Mouse (Mus musculus) midbrain, postnatal 0 days (tissue): ENCODE results near the gene Tgfa. TPM values are rescaled to one million over a fixed set of nuclear protein-coding genes. Genes with fewer than 3 reads are reported as not detected.

ENCODE experiments used
- ATAC-seq: fragments of 200-750 bp; cut with Nextera tagmentation; 2 replicates; pipeline ENCODE4 v1.8.0; 2017; ENCODE audit warnings: moderate number of reproducible peaks, mild to moderate bottlenecking, moderate TSS enrichment, moderate library complexity; ENCODE audit not compliant: low FRiP score
- DNase-seq: peaks from one replicate; pipeline ENCODE4 v3.0.0-alpha.2; 2015; ENCODE audit warnings: low spot score
- H3K27ac ChIP-seq: fragments of 300-500 bp; sonication (generic); 2 replicates; pipeline ENCODE4 v1.5.1; 2014; ENCODE audit warnings: low read depth, mild to moderate bottlenecking, low read length, mixed read lengths
- H3K27me3 ChIP-seq: fragments of 300-500 bp; sonication (generic); 2 replicates; pipeline ENCODE4 v1.6.1; 2014; ENCODE audit warnings: low read length, control low read depth, mixed read lengths; ENCODE audit not compliant: insufficient read depth
- H3K36me3 ChIP-seq: fragments of 300-500 bp; sonication (generic); 2 replicates; pipeline ENCODE4 v1.6.1; 2014; ENCODE audit warnings: low read length, control low read depth, mixed read lengths; ENCODE audit not compliant: insufficient read depth
- H3K4me1 ChIP-seq: fragments of 300-500 bp; sonication (generic); 2 replicates; pipeline ENCODE4 v1.6.1; 2014; ENCODE audit warnings: mild to moderate bottlenecking, control low read depth, antibody characterized with exemption, low read length, mixed read lengths; ENCODE audit not compliant: insufficient read depth
- H3K4me2 ChIP-seq: fragments of 300-500 bp; sonication (generic); 2 replicates; pipeline ENCODE4 v1.6.1; 2014; ENCODE audit warnings: low read depth, mild to moderate bottlenecking, low read length, mixed read lengths; ENCODE audit not compliant: poor library complexity, severe bottlenecking
- H3K4me3 ChIP-seq: fragments of 300-500 bp; sonication (generic); 2 replicates; pipeline ENCODE4 v1.5.1; 2014; ENCODE audit warnings: low read depth, mild to moderate bottlenecking, low read length, moderate library complexity
- H3K9ac ChIP-seq: fragments of 300-500 bp; sonication (generic); replicated peaks from 2 replicates; pipeline ENCODE4 v1.6.1; 2014; ENCODE audit warnings: mild to moderate bottlenecking, low read length, moderate library complexity, mixed read lengths; ENCODE audit not compliant: poor library complexity, severe bottlenecking
- H3K9me3 ChIP-seq: fragments of 300-500 bp; sonication (generic); 2 replicates; pipeline ENCODE4 v1.6.1; 2016; ENCODE audit warnings: low read length, control low read depth
- CTCF ChIP-seq: IDR thresholded peaks from 2 replicates; pipeline ENCODE4 v1.5.1; 2016; ENCODE audit warnings: antibody characterized with exemption, mild to moderate bottlenecking
- WGBS: fragments of 180-500 bp; shearing (Covaris S2); extraction: QIAGEN DNeasy Blood & Tissue Kit; methylation state at CpG from one replicate; pipeline ENCODE4 v1.1.7; 2014; 5-methylcytosine and 5-hydroxymethylcytosine counted together
- polyA plus RNA-seq: library from polyadenylated mRNA; unstranded; fragments of >200 nt; fragmentation: Nextera tagmentation; extraction: Ambion mirVana; gene quantifications from 2 replicates; pipeline ENCODE4 v1.2.1, GENCODE M21; 2015
- total RNA-seq: library from RNA; depleted of rRNA; stranded (reverse); fragments of >200 nt; gene quantifications from 2 replicates; pipeline ENCODE4 v1.2.3, GENCODE M21; 2014

Tgfa gene
- total and polyA plus RNA-seq, 2 experiments from 2014 or later, result 16.8 to 37.1 TPM

DNA sequence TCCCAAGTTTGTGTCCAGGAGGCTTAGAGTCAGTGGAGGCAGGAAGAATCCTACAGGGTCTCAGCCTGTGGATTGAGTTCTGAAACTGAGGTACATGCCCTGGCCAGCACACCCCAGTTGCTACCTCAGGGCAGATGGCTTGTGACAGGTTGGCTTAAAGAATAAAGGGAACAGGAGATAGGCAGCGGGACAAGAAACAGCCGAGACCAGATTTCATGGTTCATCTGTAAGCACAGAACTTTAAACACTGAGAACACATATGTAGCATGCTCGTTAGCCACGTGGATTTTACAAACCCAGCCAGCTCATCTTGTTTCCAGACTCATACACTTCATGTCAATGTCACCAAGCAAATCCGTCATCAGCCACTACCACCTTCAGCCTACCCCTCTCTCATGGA, 27.2 kb upstream of the Tgfa start:
- no peak for ATAC-seq
- WGBS, result 74% methylated on average over 5 of the region's 5 CpGs
- TF ChIP-seq CTCF, result no peak

DNA sequence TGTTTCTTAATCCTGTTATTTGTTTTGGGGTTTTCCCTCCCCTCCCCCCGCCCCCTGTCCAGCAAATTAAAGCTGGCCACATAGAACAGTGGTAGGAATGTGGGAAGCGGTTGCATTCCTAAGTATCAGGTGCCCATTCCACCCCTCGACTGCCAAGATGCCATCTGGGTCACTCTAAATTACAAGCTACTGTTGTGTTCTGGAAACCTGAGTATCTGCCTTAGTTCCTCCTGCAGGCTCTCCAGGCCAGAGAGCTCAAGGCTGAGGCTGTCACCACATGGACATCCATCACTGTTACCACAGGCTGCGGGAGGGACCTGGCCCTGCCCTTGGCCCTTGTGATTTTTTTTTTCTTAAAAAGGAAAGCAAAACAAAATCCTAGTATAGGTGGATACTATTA, 25.9 kb upstream of the Tgfa start:
- no peaks in the 10 kb centered on the region for H3K27me3 ChIP-seq
- no peak overlapping the region for H3K4me2 ChIP-seq
- no peaks in the 10 kb centered on the region for H3K36me3 ChIP-seq
- 64% methylated on average over 4 of the region's 4 CpGs for WGBS
- H3K9ac ChIP-seq, result no peak overlapping the region
- no peak overlapping the region for H3K27ac ChIP-seq
- DNase-seq, result no peak
- TF ChIP-seq CTCF, result no peak
- no peak for ATAC-seq
- H3K4me3 ChIP-seq, result no peak overlapping the region
- H3K9me3 ChIP-seq, result no peaks in the 10 kb centered on the region
- H3K4me1 ChIP-seq, result no peaks in the 10 kb centered on the region

More for the DNA sequence above, 27.2 kb upstream of the Tgfa start:
- no peak overlapping the region for H3K9ac ChIP-seq
- no peak overlapping the region for H3K4me3 ChIP-seq
- no peaks in the 10 kb centered on the region for H3K27me3 ChIP-seq
- no peaks in the 10 kb centered on the region for H3K9me3 ChIP-seq
- H3K4me2 ChIP-seq, result no peak overlapping the region
- no peaks in the 10 kb centered on the region for H3K4me1 ChIP-seq
- no peak overlapping the region for H3K27ac ChIP-seq
- H3K36me3 ChIP-seq, result no peaks in the 10 kb centered on the region
- DNase-seq, result no peak

DNA sequence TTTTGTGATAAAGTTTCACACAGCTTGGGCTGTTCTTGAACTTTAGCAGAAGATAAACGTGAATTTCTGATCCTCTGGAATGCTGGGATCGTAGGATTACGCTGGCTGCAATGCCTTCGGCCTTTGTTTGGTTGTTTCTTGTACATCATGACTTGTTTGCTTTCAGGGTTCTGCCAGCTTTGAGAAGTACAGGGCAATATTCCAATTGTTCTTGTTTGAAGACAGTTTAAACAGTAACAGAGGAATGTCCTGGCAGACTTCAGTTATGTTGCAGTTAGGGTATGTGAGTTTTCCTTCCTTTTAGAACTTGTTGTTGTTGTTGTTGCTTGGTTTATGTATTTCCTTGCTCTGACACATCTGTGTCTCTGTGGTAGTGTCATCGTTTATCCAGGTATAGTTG, 18.8 kb upstream of the Tgfa start:
- H3K27me3 ChIP-seq, result no peaks in the 10 kb centered on the region
- DNase-seq (no peak), ATAC-seq (no peak)
- no peak overlapping the region for H3K9ac ChIP-seq
- no peak overlapping the region for H3K4me2 ChIP-seq
- no peak overlapping the region for H3K4me3 ChIP-seq
- WGBS, result 79% methylated on average over 5 of the region's 5 CpGs
- H3K27ac ChIP-seq, result no peak overlapping the region
- no peak for TF ChIP-seq CTCF
- H3K9me3 ChIP-seq, result no peaks in the 10 kb centered on the region
- no peaks in the 10 kb centered on the region for H3K4me1 ChIP-seq
- H3K36me3 ChIP-seq, result no peaks in the 10 kb centered on the region

DNA sequence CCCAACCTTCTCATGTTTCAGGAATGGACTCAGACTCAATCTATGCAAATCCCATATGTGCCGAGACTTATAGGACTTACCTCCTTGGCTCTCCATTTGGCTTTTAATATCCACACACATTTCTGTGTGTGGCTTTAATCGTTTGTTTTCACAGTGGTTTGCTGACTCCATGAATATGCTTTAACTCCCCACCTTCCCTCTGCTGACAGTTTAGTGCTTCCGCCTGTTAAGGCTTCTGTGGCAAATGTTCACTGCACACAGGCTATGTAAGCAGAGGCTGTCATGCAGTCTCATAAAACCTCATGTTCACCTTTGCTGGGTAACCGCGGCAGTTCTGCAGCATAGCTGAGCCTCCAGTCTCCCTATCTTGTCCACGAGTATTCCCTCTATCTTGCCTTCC, 18.3 kb upstream of the Tgfa start:
- Histone ChIP-seq H3K27me3 (no peaks in the 10 kb centered on the region), H3K4me2 (no peak overlapping the region), H3K4me3 (no peak overlapping the region), H3K9me3 (no peaks in the 10 kb centered on the region), H3K9ac (no peak overlapping the region), H3K36me3 (no peaks in the 10 kb centered on the region), H3K27ac (no peak overlapping the region), H3K4me1 (no peaks in the 10 kb centered on the region)
- no peak for ATAC-seq
- no peak for DNase-seq
- no peak for TF ChIP-seq CTCF
- 74% methylated on average over 6 of the region's 6 CpGs for WGBS

DNA sequence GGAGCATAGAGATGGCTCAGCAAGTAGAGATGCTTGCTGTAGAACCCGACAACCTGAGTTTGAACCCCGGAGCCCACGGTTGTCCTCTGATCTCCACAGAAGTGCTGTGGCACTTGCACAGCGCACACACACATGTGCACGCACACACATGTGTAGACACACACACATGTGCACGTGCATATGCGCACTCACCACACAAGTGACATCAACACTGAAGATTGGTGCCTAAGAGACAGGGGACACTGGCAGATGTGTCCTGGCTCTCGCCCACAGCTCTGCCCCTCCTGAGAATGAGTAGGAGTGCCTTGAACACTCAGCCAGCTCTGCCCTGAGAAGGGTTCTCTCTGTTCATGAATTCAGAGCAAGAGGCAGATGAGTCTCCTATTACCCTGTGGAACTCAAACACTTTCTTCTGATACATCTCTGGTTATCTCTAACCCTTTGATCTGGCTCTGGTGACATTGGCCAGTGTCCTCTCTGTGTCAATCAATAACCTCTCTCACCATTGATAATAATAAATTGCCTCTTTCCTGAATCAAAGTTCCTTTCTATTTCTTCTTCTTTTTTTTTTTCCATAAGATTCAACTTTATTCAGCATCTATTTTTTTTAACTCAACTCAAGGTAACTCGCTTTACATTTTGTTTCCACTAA, 17.6 kb upstream of the Tgfa start:
- Histone ChIP-seq H3K36me3 (no peaks in the 10 kb centered on the region), H3K27me3 (no peaks in the 10 kb centered on the region), H3K9me3 (no peaks in the 10 kb centered on the region), H3K4me2 (no peak overlapping the region), H3K4me3 (no peak overlapping the region), H3K27ac (no peak overlapping the region), H3K4me1 (no peaks in the 10 kb centered on the region), H3K9ac (no peak overlapping the region)
- DNase-seq, result no peak
- TF ChIP-seq CTCF, result no peak
- WGBS, result 97% methylated on average over 9 of the region's 9 CpGs
- ATAC-seq, result no peak

DNA sequence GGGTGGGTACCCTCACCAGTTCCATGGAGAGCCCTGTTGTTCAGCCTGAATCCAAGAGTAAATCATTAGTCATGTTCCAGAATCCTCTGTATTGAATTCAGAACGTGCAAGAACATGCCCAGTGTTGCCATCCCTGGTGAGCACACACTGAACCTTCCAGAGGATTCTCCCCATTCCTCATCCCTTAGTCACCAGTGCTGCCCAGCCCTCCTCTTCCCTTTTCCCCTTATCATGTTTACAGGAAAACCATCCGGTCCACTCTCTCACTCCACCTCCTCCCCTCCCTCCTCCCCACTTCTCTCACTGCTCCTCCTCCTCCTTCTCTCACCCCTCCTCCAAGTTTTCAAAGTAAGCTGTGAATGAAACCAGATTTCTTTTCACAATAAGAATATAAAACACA, 14.4 kb upstream of the Tgfa start:
- 65% methylated on average over 2 of the region's 2 CpGs for WGBS
- H3K9me3 ChIP-seq, result no peaks in the 10 kb centered on the region
- H3K36me3 ChIP-seq, result no peaks in the 10 kb centered on the region
- DNase-seq, result no peak
- no peak overlapping the region for H3K4me3 ChIP-seq
- ATAC-seq, result no peak
- no peak for TF ChIP-seq CTCF
- no peak overlapping the region for H3K27ac ChIP-seq
- no peak overlapping the region for H3K4me2 ChIP-seq
- H3K9ac ChIP-seq, result no peak overlapping the region
- H3K27me3 ChIP-seq, result no peaks in the 10 kb centered on the region
- H3K4me1 ChIP-seq, result no peaks in the 10 kb centered on the region
